Mouse (Mus musculus): ENCODE data around the gene Hdac4.
A peak's percentile ranks its signal among the peaks of the same experiment; 100 is the strongest.

Gene Hdac4

GRCm38 (mm10) chr1:91959891-91960290 is 235.6 kb downstream of the Hdac4 start:
- no peak for DNase-seq

GRCm38 (mm10) chr1:91959044-91959443 is 236.5 kb downstream of the Hdac4 start:
- no peak for DNase-seq

- no peak for DNase-seq
Measured at GRCm38 (mm10) chr1:91956229-91956628, 239.3 kb downstream of the Hdac4 start.

DNA sequence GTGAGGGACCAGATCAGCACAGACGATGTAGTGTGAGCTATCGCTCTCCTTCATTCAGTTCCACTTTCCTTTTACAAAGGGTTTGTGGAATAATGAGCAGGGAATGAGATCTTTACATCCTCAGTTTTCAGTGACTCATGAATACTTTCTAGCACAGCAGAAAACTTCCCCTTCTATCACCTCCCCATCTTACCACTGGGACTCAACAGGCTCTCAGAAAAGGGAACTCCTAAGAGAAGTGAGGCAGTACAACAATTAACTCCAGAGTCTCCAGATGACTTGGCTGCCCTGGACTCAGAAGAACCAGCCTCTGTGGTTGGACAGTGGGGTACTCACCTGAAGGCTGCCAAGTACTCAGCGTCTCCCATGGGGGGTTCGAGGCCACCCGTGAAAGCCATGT is 240.5 kb downstream of the Hdac4 start:
- DNase-seq, result no peak

DNA sequence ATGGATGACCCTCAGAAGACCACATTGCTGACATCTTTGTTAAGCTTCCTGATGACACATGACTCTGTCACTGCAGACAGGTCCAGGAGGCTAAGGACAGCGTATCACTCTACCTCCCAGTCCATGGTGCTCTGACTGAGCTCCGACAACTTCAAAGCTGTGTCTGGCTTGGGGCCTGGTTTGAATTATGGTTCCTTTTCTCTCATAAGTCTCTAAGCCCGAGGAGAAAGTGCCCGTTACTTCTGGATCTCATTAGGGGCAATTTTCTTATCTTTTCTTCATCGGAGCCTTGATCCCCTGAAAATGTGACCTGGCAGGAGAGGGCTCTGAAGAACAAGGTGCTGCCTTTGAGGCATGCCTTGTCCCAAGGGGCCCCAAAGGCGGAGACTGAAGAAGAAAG is 242.6 kb downstream of the Hdac4 start:
- no peak for DNase-seq

DNA sequence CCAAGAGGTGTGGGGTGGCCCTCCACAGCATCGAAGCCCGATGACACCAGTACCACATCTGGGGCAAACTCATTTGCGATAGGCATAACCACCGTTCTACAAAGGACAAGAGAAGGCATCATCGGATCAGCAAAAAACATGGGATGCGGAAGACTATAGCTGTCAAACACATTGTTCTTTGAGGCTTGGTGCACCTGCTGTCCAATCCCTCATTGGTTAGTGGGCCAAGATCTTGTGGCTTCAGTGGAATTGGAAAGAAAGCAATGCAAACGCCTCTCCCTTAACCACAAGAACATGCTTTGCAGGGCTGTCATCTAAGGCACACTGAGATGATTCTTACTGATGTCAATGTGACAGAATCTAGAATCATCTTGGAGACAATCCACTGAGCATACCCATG is 248.1 kb downstream of the Hdac4 start:
- no peak for DNase-seq

DNA sequence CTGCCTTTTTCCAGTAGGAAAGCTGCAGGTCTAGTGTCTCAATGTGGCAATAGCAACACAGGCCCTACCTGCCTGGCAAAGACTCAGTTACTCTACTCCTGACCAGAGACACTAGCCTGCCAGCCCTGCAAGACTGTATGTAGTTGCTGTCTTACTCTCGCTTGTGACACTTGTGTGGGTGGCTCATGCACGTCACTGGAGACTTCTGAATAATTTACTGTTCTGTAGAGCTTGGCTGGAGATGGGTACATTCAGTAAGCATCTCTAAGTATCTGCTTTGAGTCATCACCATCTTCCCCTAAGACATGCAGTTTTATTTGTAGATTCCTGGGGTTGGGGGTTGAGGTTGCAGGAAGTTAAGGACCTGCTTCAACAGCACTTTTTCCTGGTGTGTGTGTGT is 252.9 kb downstream of the Hdac4 start:
- DNase-seq, result no peak

DNA sequence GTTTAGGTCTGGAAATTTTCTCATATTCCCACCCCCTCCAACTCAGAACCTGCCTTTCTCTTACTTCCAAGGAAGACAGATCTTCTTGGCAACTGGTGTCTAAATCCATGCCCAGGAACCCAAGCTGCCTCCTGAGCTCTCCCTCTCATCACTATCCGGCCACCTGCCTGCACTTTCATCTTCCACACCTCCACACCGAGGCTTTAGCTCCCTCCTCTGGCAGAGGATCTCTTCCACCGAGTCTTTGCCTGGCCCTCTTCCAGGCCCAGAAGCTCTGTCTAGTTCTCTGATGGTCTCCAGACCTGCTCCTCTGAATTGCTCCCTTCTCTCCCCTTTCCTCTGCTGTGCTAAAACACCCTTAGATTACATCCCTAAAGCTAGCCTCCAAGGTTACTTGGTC is 253.5 kb downstream of the Hdac4 start:
- peak; percentile 41 to 55 for DNase-seq

GRCm38 (mm10) chr1:91941094-91941493 is 254.4 kb downstream of the Hdac4 start:
- DNase-seq, result no peak

DNA sequence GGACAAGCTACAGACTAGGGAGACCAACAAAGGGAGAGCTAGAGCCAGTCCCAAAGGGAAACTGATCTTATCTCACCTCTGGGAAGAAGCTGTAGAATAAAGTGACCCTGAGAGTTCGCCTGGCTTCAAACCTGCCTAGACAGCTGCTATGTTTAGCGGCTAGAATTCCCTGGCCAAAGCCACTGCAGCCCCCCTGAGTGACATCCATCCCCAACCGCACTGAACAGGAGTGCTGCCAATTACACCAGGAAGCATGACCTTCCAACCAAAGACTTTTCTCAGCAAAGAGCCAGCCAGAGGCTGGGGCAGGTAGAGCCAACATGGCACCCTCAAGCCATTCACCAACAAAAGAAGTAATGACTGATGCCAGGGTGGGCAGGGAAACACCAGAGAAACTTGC is 260.3 kb downstream of the Hdac4 start:
- no peak for DNase-seq

GRCm38 (mm10) chr1:91933681-91934080 is 261.8 kb downstream of the Hdac4 start:
- DNase-seq, result no peak

DNA sequence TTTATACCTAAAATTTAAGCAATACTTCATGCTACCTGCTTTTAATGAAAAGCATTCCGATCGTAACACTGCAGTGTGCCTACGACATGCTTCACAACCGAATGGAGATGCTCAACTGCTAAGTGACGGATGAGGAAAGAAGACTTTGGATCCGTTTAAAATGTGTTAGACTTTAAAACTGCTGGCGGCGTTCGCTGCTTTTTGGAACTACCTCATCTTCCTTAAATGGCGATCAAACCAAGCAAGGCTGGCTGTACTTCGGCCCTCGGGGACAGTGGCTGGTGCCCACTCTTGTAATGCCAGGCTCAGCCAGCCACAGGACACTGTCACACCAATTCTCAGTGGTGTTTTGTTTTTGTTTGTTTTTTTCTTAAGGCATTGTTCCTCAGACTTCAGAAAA is 263.3 kb downstream of the Hdac4 start:
- DNase-seq, result no peak

DNA sequence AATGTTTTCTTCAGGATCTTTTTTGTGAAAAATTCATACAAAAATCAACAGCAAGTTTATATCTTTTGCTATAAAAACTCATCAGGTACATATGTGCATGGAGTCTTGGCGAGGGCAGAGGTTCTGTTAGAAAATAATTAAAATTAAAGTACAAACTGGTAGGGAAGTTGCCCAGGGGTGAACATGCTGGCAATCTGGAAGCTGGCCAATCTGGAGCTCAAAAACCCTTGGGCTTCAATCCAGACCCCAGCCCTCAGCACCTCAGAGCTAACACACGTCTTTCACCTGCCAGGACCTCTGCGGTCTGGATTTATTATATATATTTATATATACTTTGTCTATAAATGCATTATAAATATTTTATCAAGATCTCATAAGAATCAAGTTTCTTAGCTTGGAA is 263.7 kb downstream of the Hdac4 start:
- DNase-seq, result peak; percentile 22 to 23

DNA sequence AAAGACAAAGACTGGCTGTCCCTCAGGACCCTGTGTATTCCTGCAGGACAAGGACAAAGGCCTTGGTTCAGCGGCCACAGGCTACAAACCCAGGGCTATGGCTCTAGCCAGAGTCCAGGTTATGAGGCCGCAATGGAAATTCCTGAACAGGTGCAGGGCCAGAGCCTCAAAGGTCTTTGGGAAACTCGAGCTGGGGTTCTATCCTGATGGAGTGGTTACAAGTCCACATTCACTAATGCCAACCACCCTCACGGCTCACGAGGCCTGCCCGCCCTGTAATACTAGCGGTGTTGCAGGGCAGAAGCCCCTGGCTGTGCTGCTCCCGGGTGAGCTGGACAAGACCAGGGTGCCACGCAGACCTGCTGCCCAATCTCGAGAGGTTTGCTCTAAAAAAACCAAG is 264.3 kb downstream of the Hdac4 start:
- no peak for DNase-seq

DNA sequence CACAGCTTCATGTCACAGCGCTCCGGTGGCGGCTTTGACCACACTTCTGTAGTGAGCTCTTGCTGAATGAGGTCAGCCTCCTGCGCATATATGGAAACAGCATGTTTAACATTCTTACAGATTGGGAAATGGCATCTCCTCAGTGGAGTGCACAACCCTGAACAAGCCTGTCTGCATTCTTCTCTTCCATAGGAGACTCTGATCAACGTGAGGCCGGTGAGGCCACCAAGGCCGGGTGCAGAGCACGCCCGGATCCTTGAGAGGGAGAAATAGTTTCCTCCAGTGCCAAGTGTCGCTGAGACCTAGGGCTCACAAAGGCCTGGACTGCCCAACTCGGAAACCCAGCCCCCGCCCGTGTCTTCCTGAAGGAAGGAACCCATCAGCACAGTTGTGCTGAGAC is 266.4 kb downstream of the Hdac4 start:
- no peak for DNase-seq

GRCm38 (mm10) chr1:91927536-91928315 is 267.8 kb downstream of the Hdac4 start:
- no peak for DNase-seq

GRCm38 (mm10) chr1:91923567-91923966 is 271.9 kb downstream of the Hdac4 start:
- DNase-seq, result no peak

- no peak for DNase-seq
Measured at GRCm38 (mm10) chr1:91922235-91923152, 273.0 kb downstream of the Hdac4 start.

DNA sequence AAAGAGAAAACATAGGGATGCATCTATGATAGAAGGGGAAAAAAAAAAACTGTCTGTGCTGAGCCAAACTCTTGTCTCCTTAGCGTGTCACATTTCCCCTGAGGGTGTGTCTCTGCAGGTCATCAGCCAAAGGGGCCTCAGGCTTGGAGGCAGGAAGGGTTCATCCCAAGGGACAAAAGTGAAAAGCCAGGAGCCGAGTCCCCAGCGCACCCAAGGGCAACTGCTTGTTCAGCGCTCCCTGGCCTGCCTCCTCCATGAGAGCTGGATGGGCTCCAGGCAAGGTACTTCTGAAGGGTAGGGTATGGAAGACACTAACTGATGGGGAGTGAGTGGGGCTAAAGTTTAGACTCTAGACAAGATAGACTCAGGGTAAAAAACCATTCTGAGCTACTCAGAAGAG is 273.8 kb downstream of the Hdac4 start:
- DNase-seq, result no peak

GRCm38 (mm10) chr1:91921279-91921678 is 274.2 kb downstream of the Hdac4 start:
- DNase-seq, result no peak

DNA sequence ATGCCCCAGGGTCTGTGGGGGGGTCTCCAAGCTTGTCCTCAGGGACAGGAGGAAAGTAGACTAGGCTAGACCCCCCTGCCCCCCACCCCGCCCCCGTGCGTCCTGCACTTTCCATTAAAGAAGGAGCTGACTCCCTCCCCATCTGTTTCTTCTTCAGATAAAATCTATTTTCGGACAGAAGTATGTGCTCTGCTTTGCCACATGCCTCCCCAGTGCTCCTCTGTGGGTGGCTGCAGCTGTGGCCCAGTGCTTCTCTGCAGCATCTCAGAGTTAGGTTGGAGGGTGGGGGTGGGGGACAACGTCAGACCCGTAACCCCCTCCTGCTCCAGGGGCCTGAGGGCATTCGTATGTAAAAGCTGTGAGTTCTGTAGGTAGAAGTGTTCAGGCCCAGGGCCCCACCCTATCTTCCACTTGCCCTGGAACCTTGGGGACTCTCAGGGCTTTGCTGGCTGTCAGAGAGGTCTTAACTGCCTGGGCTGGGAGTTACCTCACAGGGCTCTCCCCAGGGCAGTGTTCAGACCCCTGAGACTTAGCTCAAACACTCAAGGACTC is 275.4 kb downstream of the Hdac4 start:
- DNase-seq, result no peak

DNA sequence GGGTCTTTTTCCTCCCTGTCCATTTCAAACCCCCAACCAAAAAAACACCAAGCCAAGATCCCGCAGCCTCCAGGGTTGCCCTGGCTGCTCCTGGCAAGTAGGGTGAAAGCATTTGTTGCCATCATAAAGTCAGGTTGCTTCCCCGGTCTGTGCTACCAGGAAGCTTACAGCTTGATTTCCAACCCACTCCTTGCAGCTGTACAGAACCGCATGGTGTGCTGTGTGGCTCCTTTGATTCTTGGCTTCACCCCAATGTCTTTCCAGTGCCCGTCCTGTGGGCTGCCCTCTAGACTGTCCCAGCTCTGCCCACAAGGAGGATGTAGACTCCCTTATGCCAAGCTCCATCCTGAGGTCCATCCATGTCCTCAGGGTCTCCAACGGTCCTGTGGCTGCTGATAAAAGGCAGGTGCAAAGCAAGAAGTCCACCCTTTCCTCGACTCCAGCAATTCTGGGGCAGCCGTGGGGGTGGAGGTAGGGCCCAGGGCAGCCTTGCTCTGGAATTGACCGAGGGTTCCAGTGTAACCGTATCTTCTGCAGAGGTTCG is 277.2 kb downstream of the Hdac4 start:
- DNase-seq, result no peak

DNA sequence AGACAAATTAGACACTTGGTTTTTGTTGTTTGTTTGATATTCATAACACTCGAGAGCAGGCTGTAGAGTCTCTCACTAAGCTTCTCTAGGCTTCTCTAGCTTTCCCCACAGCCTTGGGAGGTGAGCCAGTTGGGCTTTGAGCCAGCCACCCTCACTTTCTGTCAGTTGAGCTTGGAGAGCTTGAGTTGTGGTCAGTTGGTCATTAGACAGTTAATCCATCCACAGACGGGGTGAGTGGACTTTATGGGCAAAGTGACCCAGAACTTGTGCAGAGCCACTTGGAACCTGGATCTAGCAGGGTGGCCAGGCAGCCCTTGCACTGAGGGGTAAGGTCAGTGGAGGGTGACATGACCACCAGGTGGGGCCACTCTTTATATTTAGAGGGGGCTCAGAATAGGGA is 277.9 kb downstream of the Hdac4 start:
- DNase-seq, result no peak

- no peak for DNase-seq
Measured at GRCm38 (mm10) chr1:91915961-91916360, 279.5 kb downstream of the Hdac4 start.
